Mouse (Mus musculus) ES-E14 (cell line): ENCODE measurements at regions not wholly inside any gene's neighbourhood (a gene's known extent, or its start where the extent isn't known, plus 50 kb on each side); places are given as distances from the start of the nearest gene placed in this dataset.

Experiments
- CHD2 ChIP-seq: IDR thresholded peaks from 2 replicates; pipeline ENCODE4 v1.6.1; 2014; ENCODE audit warnings: mild to moderate bottlenecking, low read depth, low read length, inconsistent platforms
- HCFC1 ChIP-seq: IDR thresholded peaks from 2 replicates; pipeline ENCODE4 v1.6.1; 2012; ENCODE audit warnings: low read length, inconsistent platforms, borderline replicate concordance; ENCODE audit not compliant: insufficient read depth
- MAFK ChIP-seq: IDR thresholded peaks from 2 replicates; pipeline ENCODE4 v1.6.1; 2014; ENCODE audit warnings: mild to moderate bottlenecking, low read depth, low read length, inconsistent platforms; ENCODE audit not compliant: insufficient read depth
- ZC3H11A ChIP-seq: IDR thresholded peaks from 2 replicates; pipeline ENCODE4 v1.6.1; 2012; ENCODE audit warnings: low read depth, mild to moderate bottlenecking, inconsistent platforms, low read length, borderline replicate concordance
- ZNF384 ChIP-seq: IDR thresholded peaks from 2 replicates; pipeline ENCODE4 v1.6.1; 2012; ENCODE audit warnings: low read depth, low read length, inconsistent platforms

- TF ChIP-seq ZC3H11A (no peak), MAFK (no peak), CHD2 (no peak), ZNF384 (no peak), HCFC1 (no peak)
These were observed 120.8 kb upstream of the Kit start for GRCm38 (mm10) chr5:75453757-75454390.
